Mouse (Mus musculus) MEL (cell line): ENCODE measurements around the gene Wwc1. TPM values are rescaled to one million over a fixed set of nuclear protein-coding genes. Genes with fewer than 3 reads are reported as not detected.
"Not testable (repeated sequence)": the region's sequence is repeated elsewhere in the genome, so short reads cannot be mapped to it uniquely, and the experiment has no call there.

Experiments used
- DNase-seq: peaks from one replicate; pipeline ENCODE4 v3.0.0; 2011; ENCODE audit warnings: low read depth, low spot score
- H3K27ac ChIP-seq: 2 replicates; pipeline ENCODE4 v1.5.1; 2012; ENCODE audit warnings: low read depth, mild to moderate bottlenecking, control low read depth, low read length, moderate library complexity; ENCODE audit not compliant: control insufficient read depth
- H3K27me3 ChIP-seq, 2 experiments: fragments of 150-350 bp in 1 of 2; sonication (generic) in 1 of 2; 2 replicates each; pipeline ENCODE4 v1.6.1; 2012; ENCODE audit warnings: low read length in 2 of 2, mild to moderate bottlenecking in 2 of 2, improper control_type of control experiment in 1 of 2, moderate library complexity in 1 of 2; ENCODE audit not compliant: insufficient read depth in 2 of 2, control insufficient read depth in 1 of 2
- H3K36me3 ChIP-seq, 2 experiments: 2 replicates each; pipeline ENCODE4 v1.6.1; 2012 to 2014; ENCODE audit warnings: low read length in 2 of 2, improper control_type of control experiment in 1 of 2, inconsistent platforms in 1 of 2, mild to moderate bottlenecking in 1 of 2; ENCODE audit not compliant: insufficient read depth in 2 of 2, control insufficient read depth in 1 of 2
- H3K4me1 ChIP-seq, 2 experiments: fragments of 150-350 bp in 1 of 2; sonication (generic) in 1 of 2; 2 replicates each; pipeline ENCODE4 v1.6.1; 2012; ENCODE audit warnings: low read length in 2 of 2, improper control_type of control experiment in 1 of 2, mild to moderate bottlenecking in 1 of 2; ENCODE audit not compliant: insufficient read depth in 2 of 2, control insufficient read depth in 1 of 2
- H3K4me3 ChIP-seq, 2 experiments: fragments of 150-350 bp in 1 of 2; sonication (generic) in 1 of 2; 2 replicates each; pipeline ENCODE4 v1.5.1; 2012; ENCODE audit warnings: low read depth in 2 of 2, low read length in 2 of 2, mild to moderate bottlenecking in 2 of 2, moderate library complexity in 2 of 2, control low read depth in 1 of 2, improper control_type of control experiment in 1 of 2; ENCODE audit not compliant: control insufficient read depth in 1 of 2, insufficient read depth in 1 of 2
- H3K79me2 ChIP-seq: 2 replicates; pipeline ENCODE4 v1.6.1; 2012; ENCODE audit warnings: mild to moderate bottlenecking, low read length, moderate library complexity; ENCODE audit not compliant: control insufficient read depth, poor library complexity, insufficient read depth
- H3K9ac ChIP-seq: 2 replicates; pipeline ENCODE4 v1.6.1; 2012; ENCODE audit warnings: low read depth, mild to moderate bottlenecking, control low read depth, low read length, moderate library complexity; ENCODE audit not compliant: control insufficient read depth, poor library complexity, severe bottlenecking
- H3K9me3 ChIP-seq: fragments of 150-350 bp; sonication (generic); replicated peaks from 2 replicates; pipeline ENCODE4 v1.6.1; 2012; ENCODE audit warnings: mild to moderate bottlenecking, low read length, improper control_type of control experiment, moderate library complexity; ENCODE audit not compliant: insufficient read depth
- BHLHE40 ChIP-seq: IDR thresholded peaks from 2 replicates; pipeline ENCODE4 v1.6.1; 2012; ENCODE audit warnings: low read depth, mild to moderate bottlenecking, inconsistent platforms, low read length, improper control_type of control experiment, borderline replicate concordance
- CTCF ChIP-seq, 3 experiments: IDR thresholded peaks in 2 of 3; conservative IDR thresholded peaks in 1 of 3; 2 replicates each; pipeline ENCODE4 v1.5.1; 2011 to 2012; ENCODE audit warnings: low read length in 3 of 3, low read depth in 2 of 3, mild to moderate bottlenecking in 2 of 3, improper control_type of control experiment in 1 of 3, inconsistent platforms in 1 of 3, mixed read lengths in 1 of 3, moderate library complexity in 1 of 3; ENCODE audit not compliant: control insufficient read depth in 1 of 3, insufficient read depth in 1 of 3, poor library complexity in 1 of 3, severe bottlenecking in 1 of 3
- HCFC1 ChIP-seq: IDR thresholded peaks from 2 replicates; pipeline ENCODE4 v1.6.1; 2012; ENCODE audit warnings: low read depth, mild to moderate bottlenecking, inconsistent platforms, low read length, improper control_type of control experiment, moderate library complexity
- KAT2A ChIP-seq: conservative IDR thresholded peaks from 2 replicates; pipeline ENCODE4 v1.6.1; 2012; ENCODE audit warnings: low read depth, low read length, improper control_type of control experiment, inconsistent platforms
- MAX ChIP-seq: IDR thresholded peaks from 2 replicates; pipeline ENCODE4 v1.6.1; 2011; ENCODE audit warnings: low read length, improper control_type of control experiment
- MAZ ChIP-seq: IDR thresholded peaks from 2 replicates; pipeline ENCODE4 v1.6.1; 2012; ENCODE audit warnings: low read depth, mild to moderate bottlenecking, inconsistent platforms, low read length, improper control_type of control experiment
- MXI1 ChIP-seq: IDR thresholded peaks from 2 replicates; pipeline ENCODE4 v1.6.1; 2011; ENCODE audit warnings: mild to moderate bottlenecking, low read depth, low read length, improper control_type of control experiment
- MYC ChIP-seq: IDR thresholded peaks from 2 replicates; pipeline ENCODE4 v1.6.1; 2011; ENCODE audit warnings: low read depth, mild to moderate bottlenecking, low read length, improper control_type of control experiment, moderate library complexity
- NELFE ChIP-seq: IDR thresholded peaks from 2 replicates; pipeline ENCODE4 v1.6.1; 2011; ENCODE audit warnings: low read depth, low read length, improper control_type of control experiment
- POLR2A ChIP-seq, 2 experiments: IDR thresholded peaks; 2 replicates each; pipeline ENCODE4 v1.6.1; 2011 to 2012; ENCODE audit warnings: low read length in 2 of 2, mild to moderate bottlenecking in 2 of 2, control low read depth in 1 of 2, improper control_type of control experiment in 1 of 2, low read depth in 1 of 2, moderate library complexity in 1 of 2; ENCODE audit not compliant: control insufficient read depth in 1 of 2, insufficient read depth in 1 of 2, poor library complexity in 1 of 2
- RAD21 ChIP-seq: IDR thresholded peaks from 2 replicates; pipeline ENCODE4 v1.6.1; 2011; ENCODE audit warnings: mild to moderate bottlenecking, low read depth, low read length, improper control_type of control experiment
- RCOR1 ChIP-seq: IDR thresholded peaks from 2 replicates; pipeline ENCODE4 v1.6.1; 2012; ENCODE audit warnings: low read depth, mild to moderate bottlenecking, inconsistent platforms, low read length, improper control_type of control experiment
- SIN3A ChIP-seq: IDR thresholded peaks from 2 replicates; pipeline ENCODE4 v1.6.1; 2012; ENCODE audit warnings: low read length, improper control_type of control experiment, inconsistent platforms
- TBP ChIP-seq: IDR thresholded peaks from 2 replicates; pipeline ENCODE4 v1.8.0; 2011; ENCODE audit warnings: low read depth, low read length, improper control_type of control experiment
- TCF12 ChIP-seq: IDR thresholded peaks from 2 replicates; pipeline ENCODE4 v1.6.1; 2014; ENCODE audit warnings: low read depth, mild to moderate bottlenecking, inconsistent platforms, low read length, improper control_type of control experiment, moderate library complexity
- ZKSCAN1 ChIP-seq: IDR thresholded peaks from 2 replicates; pipeline ENCODE4 v1.6.1; 2012; ENCODE audit warnings: low read depth, mild to moderate bottlenecking, inconsistent platforms, low read length, improper control_type of control experiment, moderate library complexity
- polyA plus RNA-seq, 2 experiments: library from polyadenylated mRNA; stranded (reverse) in 1 of 2; unstranded in 1 of 2; fragments of >175 nt in 1 of 2; fragments of >200 nt in 1 of 2; gene quantifications; 2 replicates each; pipeline versions ENCODE4 v1.2.1 to v1.2.4; 2012; ENCODE audit warnings: low replicate concordance in 2 of 2, low read depth in 1 of 2; ENCODE audit not compliant: insufficient read length in 2 of 2, insufficient read depth in 1 of 2, missing spikeins in 1 of 2
- total RNA-seq: library from RNA; depleted of rRNA; stranded (reverse); fragments of 300-350 nt; gene quantifications from 2 replicates; pipeline ENCODE4 v1.2.3, GENCODE M21; 2012

Gene Wwc1
- total and polyA plus RNA-seq, 3 experiments = 0.39 to 0.46 TPM; not detected in 1

- peaks cover 0 to 7% of the 10 kb centered on the region in 2 experiments; a peak in 2 of 4 replicates for H3K36me3 ChIP-seq
- H3K9ac ChIP-seq = peak overlapping the region; percentile 60
- no peaks in the 10 kb centered on the region for H3K9me3 ChIP-seq
- TF ChIP-seq ZKSCAN1 = no peak
- TF ChIP-seq RAD21 = no peak
- TF ChIP-seq TCF12 = no peak
- no peak; the same call in 1 of the 2 replicates for TF ChIP-seq NELFE
- TF ChIP-seq CTCF (IDR thresholded peaks at IDR 0.05 in 2 of 3, conservative IDR thresholded peaks at IDR 0.05 in 1 of 3; ENCODE audit: control insufficient read depth in 1 of 3, insufficient read depth in 1 of 3, low read depth in 2 of 3, low read length in 3 of 3, poor library complexity in 1 of 3, severe bottlenecking in 1 of 3) = no peak
- TF ChIP-seq MYC = peak; percentile 41; the same call in 1 of the 2 replicates
- peak in 1 of 2 experiments; percentile 41; a peak in 1 of 4 replicates for TF ChIP-seq POLR2A (IDR thresholded peaks at IDR 0.05; ENCODE audit: control insufficient read depth in 1 of 2, insufficient read depth in 1 of 2, low read depth in 1 of 2, low read length in 2 of 2, poor library complexity in 1 of 2)
- TF ChIP-seq SIN3A = peak; percentile 22; the same call in 1 of the 2 replicates
- TF ChIP-seq HCFC1 = peak; percentile 42; the same call in 1 of the 2 replicates
- TF ChIP-seq TBP = 0 out of 2 replicates have a peak, but pooled peaks have one; percentile 12
- no peak for TF ChIP-seq KAT2A
- TF ChIP-seq RCOR1 = 0 out of 2 replicates have a peak, but pooled peaks have one; percentile 0
- TF ChIP-seq MXI1 = peak; percentile 58; the same call in 1 of the 2 replicates
- peak; percentile 77 for TF ChIP-seq MAX
- TF ChIP-seq BHLHE40 = no peak
- no peak for TF ChIP-seq MAZ
- no peaks in the 10 kb centered on the region for H3K79me2 ChIP-seq
- H3K4me3 ChIP-seq = peak overlapping the region; percentile 36 to 44
- DNase-seq = peak; percentile 86
- H3K27ac ChIP-seq = peak overlapping the region; percentile 12; the same call in 1 of the 2 replicates
- no peaks in the 10 kb centered on the region for H3K27me3 ChIP-seq
- peaks cover 4 to 11% of the 10 kb centered on the region in 2 experiments; a peak in 3 of 4 replicates for H3K4me1 ChIP-seq
Observed at GRCm38 (mm10) chr11:35841738-35842325, 138.5 kb downstream of the Wwc1 start.

- H3K36me3 ChIP-seq, H3K27me3 ChIP-seq, H3K9me3 ChIP-seq, H3K4me3 ChIP-seq, H3K79me2 ChIP-seq, DNase-seq, H3K27ac ChIP-seq, H3K9ac ChIP-seq: not testable (repeated sequence)
- peaks cover 4 to 11% of the 10 kb centered on the region in 2 experiments; a peak in 3 of 4 replicates for H3K4me1 ChIP-seq
Observed at GRCm38 (mm10) chr11:35840806-35841205, 139.5 kb downstream of the Wwc1 start.
